In the genomic region with DNA sequence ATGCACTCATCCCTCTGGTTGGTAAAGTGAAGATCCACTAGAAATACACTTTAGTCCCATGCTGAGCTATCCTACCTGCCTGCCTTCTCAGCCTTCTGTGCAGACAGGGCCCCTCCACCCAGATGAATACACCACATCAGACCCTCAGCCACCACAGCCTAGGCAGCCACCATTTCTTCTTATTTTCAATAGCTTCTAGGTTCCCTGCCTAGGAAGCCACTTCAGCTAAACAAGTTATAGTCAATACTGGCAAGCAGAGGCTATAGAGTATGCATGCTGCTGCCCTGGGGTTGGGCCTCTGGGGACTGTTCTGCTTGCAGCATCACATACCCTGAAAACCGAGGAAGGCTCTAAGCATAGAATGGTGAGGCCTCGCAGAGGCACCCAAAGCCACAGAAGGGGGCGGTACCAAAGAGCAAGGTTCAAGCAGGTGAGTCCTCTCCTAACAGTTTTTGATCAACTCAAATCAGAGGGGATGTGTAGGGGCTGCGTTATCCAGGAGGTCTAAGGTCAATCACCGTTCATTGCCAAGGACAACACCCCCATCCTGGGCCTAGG, we compare ENCODE assay signal across 8 mouse cellular contexts. TPM values are rescaled to one million over a fixed set of nuclear protein-coding genes. Genes with fewer than 3 reads are reported as not detected.
DNase-seq lines count a peak whose midpoint lies in the region; ATAC-seq and TF ChIP-seq lines count a peak whose summit lies in the region.

A gene (plus strand): TSS at position 341 of the 558 bp plus-strand sequence.

- DNase-seq in cerebellum, adult 11-12 months: peak; percentile 47
- DNase-seq in cerebellum, postnatal 14 days: no peak
- DNase-seq in MEL (ENCODE audit: low read depth, low spot score): peak; percentile 52
- no peak for DNase-seq in heart, postnatal 10 days
- peak in 1 of 2 experiments; percentile 13 for DNase-seq in layer of hippocampus, adult 8-10 months (ENCODE audit: low spot score in 2 of 2)
- DNase-seq in thymus, postnatal 14 days: peak; percentile 68

- no peak for TF ChIP-seq CTCF in MEL (IDR thresholded peaks at IDR 0.05 in 2 of 3, conservative IDR thresholded peaks at IDR 0.05 in 1 of 3; ENCODE audit: control insufficient read depth in 1 of 3, insufficient read depth in 1 of 3, low read depth in 2 of 3, low read length in 3 of 3, poor library complexity in 1 of 3, severe bottlenecking in 1 of 3)

- no peaks in the 10 kb centered on the region for H3K9me3 ChIP-seq in MEL (replicated peaks; ENCODE audit: insufficient read depth, low read length)
- H3K9me3 ChIP-seq in erythroblast, embryonic 14.5 days (ENCODE audit: control insufficient read depth, low read length): no peaks in the 10 kb centered on the region

- TF ChIP-seq POLR2A in MEL (IDR thresholded peaks at IDR 0.05; ENCODE audit: control insufficient read depth in 1 of 2, insufficient read depth in 1 of 2, low read depth in 1 of 2, low read length in 2 of 2, poor library complexity in 1 of 2): no peak

- peaks cover 3 to 18% of the 10 kb centered on the region in 2 experiments for H3K4me1 ChIP-seq in MEL (ENCODE audit: control insufficient read depth in 1 of 2, insufficient read depth in 2 of 2, low read length in 2 of 2)
- peaks cover 45% of the 10 kb centered on the region for H3K4me1 ChIP-seq in erythroblast, embryonic 14.5 days (ENCODE audit: control insufficient read depth)

- no peak for TF ChIP-seq EP300 in MEL (IDR thresholded peaks at IDR 0.05; ENCODE audit: low read depth in 1 of 2, low read length in 2 of 2)

- TF ChIP-seq RAD21 in MEL (IDR thresholded peaks at IDR 0.05; ENCODE audit: low read depth, low read length): no peak

- no peak for ATAC-seq in megakaryocyte, adult 5-6 weeks (ENCODE audit: poor library complexity, severe bottlenecking)

- peak within 1 kb of the TSS; percentile 90 for H3K27ac ChIP-seq in MEL (ENCODE audit: control insufficient read depth, low read depth, low read length)

- H3K9ac ChIP-seq in MEL (ENCODE audit: control insufficient read depth, low read depth, low read length, poor library complexity, severe bottlenecking): peak within 1 kb of the TSS; percentile 81

- no peaks in the 10 kb centered on the region for H3K27me3 ChIP-seq in MEL (ENCODE audit: control insufficient read depth in 1 of 2, insufficient read depth in 2 of 2, low read length in 2 of 2)
- H3K27me3 ChIP-seq in erythroblast, embryonic 14.5 days (ENCODE audit: control insufficient read depth): peaks cover 5% of the 10 kb centered on the region

- peaks cover 14% of the 10 kb centered on the region for H3K79me2 ChIP-seq in MEL (ENCODE audit: control insufficient read depth, insufficient read depth, low read length, poor library complexity)

- H3K4me3 ChIP-seq in MEL (ENCODE audit: control insufficient read depth in 1 of 2, insufficient read depth in 1 of 2, low read depth in 2 of 2, low read length in 2 of 2): peak within 1 kb of the TSS; percentile 74 to 98
- H3K4me3 ChIP-seq in erythroblast, embryonic 14.5 days (replicated peaks): peak within 1 kb of the TSS; percentile 81

- intact Hi-C loops in heart, postnatal 10 days (cut with DNase I): no loop called here

- peaks cover 0 to 10% of the 10 kb centered on the region in 2 experiments; a peak in 3 of 4 replicates for H3K36me3 ChIP-seq in MEL (ENCODE audit: control insufficient read depth in 1 of 2, insufficient read depth in 2 of 2, low read length in 2 of 2)
- H3K36me3 ChIP-seq in erythroblast, embryonic 14.5 days (ENCODE audit: control insufficient read depth): peaks cover 40% of the 10 kb centered on the region

TF ChIP-seq in MEL, 35 proteins besides CTCF, POLR2A, EP300 and RAD21:
- TF ChIP-seq SIN3A (IDR thresholded peaks at IDR 0.05; ENCODE audit: low read length) (0 out of 2 replicates have a peak, but pooled peaks have one; percentile 34), MXI1 (IDR thresholded peaks at IDR 0.05; ENCODE audit: low read depth, low read length) (no peak), USF1 (IDR thresholded peaks at IDR 0.05; ENCODE audit: low read depth, low read length) (no peak), ZKSCAN1 (IDR thresholded peaks at IDR 0.05; ENCODE audit: low read depth, low read length) (no peak), POLR2AphosphoS2 (IDR thresholded peaks at IDR 0.05; ENCODE audit: low read length) (no peak)
TF ChIP-seq in MEL: peak in this region for 1.

RNA-seq across cellular contexts. Expression of the gene that starts here (rescaled TPM):
- 56.0 and 58.7 TPM in 2 replicates for total RNA-seq in MEL (2012; rRNA removed)
- polyA plus RNA-seq in MEL (2012; ENCODE audit: insufficient read depth in 1 of 2, insufficient read length in 2 of 2, low read depth in 1 of 2, low replicate concordance in 2 of 2, missing spikeins in 1 of 2): 10 to 100 TPM in 1 of 2 experiments, not detected in 1; 69.4 TPM
- 1.4 and 1.5 TPM in 2 replicates for polyA plus RNA-seq in erythroblast, embryonic 14.5 days (2012)
- 10 to 100 TPM; 37.0 to 41.1 TPM for total RNA-seq in heart, postnatal 10 days (2021)
- 10 to 100 TPM; 59.5 to 63.3 (median 59.8) TPM for total RNA-seq in layer of hippocampus, adult 8-10 months (2022)
- total RNA-seq in megakaryocyte, adult 5-6 weeks (2015): 13.3 and 15.1 TPM in 2 replicates
- 68.0 and 68.1 TPM in 2 replicates for total RNA-seq in megakaryocyte, adult 5-6 weeks (2017)

Comparison
In these comparisons a context has a peak if more than half of its experiments do, and no peak if none do; other contexts are left out.
1. DNase-seq: peak in cerebellum, adult 11-12 months (single experiment), MEL (single experiment) and thymus, postnatal 14 days (single experiment); none in cerebellum, postnatal 14 days (0 of 2) and heart, postnatal 10 days (0 of 2).